In the genomic region with DNA sequence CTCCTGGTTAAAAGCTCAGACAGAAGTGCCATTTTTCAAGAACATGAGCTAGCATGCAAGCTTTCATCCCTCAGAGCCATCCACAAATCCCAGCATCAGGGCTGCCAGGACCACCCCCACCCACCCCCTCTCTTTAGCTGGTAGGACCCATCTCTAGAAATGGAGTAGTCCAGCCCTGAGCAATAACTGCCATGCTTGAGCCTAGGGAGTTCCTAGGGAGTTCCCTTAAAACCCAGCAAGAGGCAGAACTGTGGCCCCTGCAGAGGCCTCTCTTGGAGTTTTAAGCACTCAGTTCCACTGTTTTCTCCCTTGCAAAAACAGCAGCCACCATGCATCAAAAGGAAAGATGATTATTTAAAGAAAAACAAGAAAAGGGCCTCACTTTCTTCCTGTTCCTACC, we compare ENCODE assay signal across 9 mouse cellular contexts. TPM values are rescaled to one million over a fixed set of nuclear protein-coding genes. Genes with fewer than 3 reads are reported as not detected.
A peak's percentile ranks its signal among the peaks of the same experiment; 100 is the strongest.
DNase-seq lines count a peak whose midpoint lies in the region; ATAC-seq and TF ChIP-seq lines count a peak whose summit lies in the region.
"Had no signal": no experiment of that assay in that cellular context is flagged by ENCODE, and none has a peak within 500 bp of the region (broad histone marks: within the 10 kb centered on the region; RNA-seq: fewer than 3 reads in every experiment).

No protein-coding gene starts in this region.

- no peaks in the 10 kb centered on the region for H3K9me3 ChIP-seq in hindbrain, embryonic 10.5 days
- H3K9me3 ChIP-seq in hindbrain, embryonic 11.5 days (ENCODE audit: control insufficient read depth, low read length), result no peaks in the 10 kb centered on the region
- no peaks in the 10 kb centered on the region for H3K9me3 ChIP-seq in intestine, embryonic 15.5 days

- DNase-seq in hindbrain, embryonic 10.5 days (ENCODE audit: low spot score), result no peak
- DNase-seq in hindbrain, embryonic 11.5 days (ENCODE audit: low spot score), result no peak
- peak; percentile 15 for DNase-seq in neural tube, embryonic 10.5 days (ENCODE audit: extremely low spot score, low spot score)
- no peak for DNase-seq in frontal cortex, postnatal 36 days (ENCODE audit: low spot score in 2 of 2)
- no peak for DNase-seq in layer of hippocampus, postnatal 10 days (ENCODE audit: low spot score in 2 of 2)
- DNase-seq in adrenal gland, adult (ENCODE audit: inconsistent age in 2 of 2, low spot score in 1 of 2), result no peak
- DNase-seq: adrenal gland, postnatal 10 days had no signal

- H3K4me2 ChIP-seq in hindbrain, embryonic 11.5 days (replicated peaks; ENCODE audit: low read depth, low read length), result no peak overlapping the region
- peak overlapping the region; percentile 75 for H3K4me2 ChIP-seq in intestine, embryonic 15.5 days (replicated peaks)

- H3K36me3 ChIP-seq in hindbrain, embryonic 10.5 days, result no peaks in the 10 kb centered on the region
- H3K36me3 ChIP-seq in hindbrain, embryonic 11.5 days (ENCODE audit: control insufficient read depth, insufficient read depth, low read length), result no peaks in the 10 kb centered on the region
- H3K36me3 ChIP-seq in intestine, embryonic 15.5 days, result no peaks in the 10 kb centered on the region

- peak overlapping the region; percentile 70 for H3K4me3 ChIP-seq in hindbrain, embryonic 10.5 days
- H3K4me3 ChIP-seq in hindbrain, embryonic 11.5 days (ENCODE audit: low read depth, low read length), result no peak overlapping the region
- H3K4me3 ChIP-seq in embryonic fibroblast, embryonic 13.5 days (ENCODE audit: insufficient read depth, low read length), result peak overlapping the region; percentile 59
- H3K4me3 ChIP-seq in intestine, embryonic 15.5 days (replicated peaks), result peak overlapping the region; percentile 89

- peaks cover 22% of the 10 kb centered on the region for H3K4me1 ChIP-seq in hindbrain, embryonic 10.5 days (replicated peaks)
- peaks cover 2% of the 10 kb centered on the region; the same call in 1 of the 2 replicates for H3K4me1 ChIP-seq in hindbrain, embryonic 11.5 days (replicated peaks; ENCODE audit: control insufficient read depth, insufficient read depth, low read length)
- no peaks in the 10 kb centered on the region for H3K4me1 ChIP-seq in embryonic fibroblast, embryonic 13.5 days (ENCODE audit: control insufficient read depth, insufficient read depth, low read length)
- 0 out of 2 replicates have a peak, but pooled peaks cover 13% of the 10 kb centered on the region for H3K4me1 ChIP-seq in intestine, embryonic 15.5 days (replicated peaks)

- TF ChIP-seq POLR2A in embryonic fibroblast, embryonic 13.5 days (IDR thresholded peaks at IDR 0.05; ENCODE audit: low read depth, low read length), result no peak

- peaks cover 54% of the 10 kb centered on the region for H3K27me3 ChIP-seq in hindbrain, embryonic 10.5 days (ENCODE audit: insufficient read depth, poor library complexity, severe bottlenecking)
- peaks cover 15% of the 10 kb centered on the region for H3K27me3 ChIP-seq in hindbrain, embryonic 11.5 days (ENCODE audit: control insufficient read depth, insufficient read depth, low read length)
- no peaks in the 10 kb centered on the region for H3K27me3 ChIP-seq in intestine, embryonic 15.5 days (replicated peaks)

- no peak overlapping the region for H3K27ac ChIP-seq in hindbrain, embryonic 10.5 days
- no peak overlapping the region for H3K27ac ChIP-seq in hindbrain, embryonic 11.5 days (ENCODE audit: low read depth, low read length)
- H3K27ac ChIP-seq in embryonic fibroblast, embryonic 13.5 days (ENCODE audit: insufficient read depth, low read length), result 0 out of 2 replicates have a peak overlapping the region, but pooled peaks have one; percentile 22
- H3K27ac ChIP-seq in intestine, embryonic 15.5 days, result peak overlapping the region; percentile 62

- TF ChIP-seq CTCF in embryonic fibroblast, embryonic 13.5 days (IDR thresholded peaks at IDR 0.05; ENCODE audit: borderline replicate concordance, insufficient read depth, low read length), result no peak

- H3K9ac ChIP-seq in hindbrain, embryonic 11.5 days (ENCODE audit: low read depth, low read length), result no peak overlapping the region
- H3K9ac ChIP-seq in intestine, embryonic 15.5 days, result peak overlapping the region; percentile 41

- ATAC-seq in hindbrain, embryonic 11.5 days (ENCODE audit: low FRiP score), result no peak
- no peak for ATAC-seq in intestine, embryonic 15.5 days

RNA-seq across cellular contexts. Expression of a gene that starts 1.0 kb away (rescaled TPM):
- 1.1 TPM in 2 replicates for polyA plus RNA-seq in hindbrain, embryonic 10.5 days (2016; fragmentation: Nextera tagmentation; extraction: Ambion mirVana)
- polyA plus RNA-seq in hindbrain, embryonic 11.5 days (2014; fragmentation: Nextera tagmentation; extraction: Ambion mirVana), result 1.9 and 3.0 TPM in 2 replicates
- polyA plus RNA-seq in embryonic fibroblast, embryonic 13.5 days (2011; ENCODE audit: insufficient read length, low read depth, missing spikeins), result 8.9 and 10.1 TPM in 2 replicates
- polyA plus RNA-seq in intestine, embryonic 15.5 days (2015; fragmentation: Nextera tagmentation; extraction: Ambion mirVana), result 19.5 and 20.8 TPM in 2 replicates
- 1 to 10 TPM; 3.7 to 4.2 TPM for total RNA-seq in layer of hippocampus, postnatal 10 days (2021)

Comparison
In these comparisons a context has a peak if more than half of its experiments do, and no peak if none do; other contexts are left out.
1. H3K27ac ChIP-seq: peak in embryonic fibroblast, embryonic 13.5 days (single experiment) and intestine, embryonic 15.5 days (single experiment); none in hindbrain, embryonic 10.5 days (single experiment) and hindbrain, embryonic 11.5 days (single experiment).